In the genomic region with DNA sequence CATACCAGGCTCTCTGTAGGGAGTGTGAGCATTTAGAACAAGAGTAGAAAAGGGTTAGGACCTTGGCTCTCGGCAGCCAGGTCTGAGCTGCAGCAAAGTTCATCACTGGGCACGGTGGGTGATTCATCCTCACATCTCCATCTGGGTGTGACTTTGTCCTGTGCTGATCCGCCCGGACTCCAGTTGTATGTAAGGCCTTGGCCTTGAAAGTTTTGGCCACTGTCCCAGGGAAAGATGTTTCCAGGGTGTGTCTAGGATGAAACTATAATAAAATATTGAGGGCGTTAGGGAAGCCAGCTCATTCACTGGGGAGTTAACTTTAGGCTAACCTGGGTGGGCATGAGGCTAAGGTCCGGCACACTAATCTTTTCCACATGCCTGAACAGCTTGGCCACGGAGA, we compare ENCODE assay signal across 17 mouse cellular contexts.
DNase-seq lines count a peak whose midpoint lies in the region; ATAC-seq and TF ChIP-seq lines count a peak whose summit lies in the region.
"Had no signal": no experiment of that assay in that cellular context is flagged by ENCODE, and none has a peak within 500 bp of the region (broad histone marks: within the 10 kb centered on the region; RNA-seq: fewer than 3 reads in every experiment).

No protein-coding gene starts in this region.

- peak; percentile 36 to 46 for DNase-seq in heart, adult 9 months (ENCODE audit: low spot score in 2 of 2)
- DNase-seq in heart, postnatal 4 days: no peak
- DNase-seq in Patski (ENCODE audit: low read depth, low spot score): peak; percentile 69
- peak; percentile 77 to 78 for DNase-seq in adrenal gland, postnatal 36 days
- DNase-seq in lung, postnatal 4 days: peak; percentile 34 to 48
- DNase-seq in left cerebral cortex, postnatal 36 days (ENCODE audit: low spot score in 2 of 2): no peak
- no peak for DNase-seq in spleen, postnatal 36 days (ENCODE audit: low spot score in 2 of 2)
- no peak for DNase-seq in hindbrain, embryonic 11.5 days (ENCODE audit: low spot score)
- DNase-seq: cerebellum, adult 11 months; spleen, adult 18-20 months; thymus, adult 18-20 months had no signal

- H3K9ac ChIP-seq in hindbrain, embryonic 11.5 days (ENCODE audit: low read depth, low read length): no peak overlapping the region
- H3K9ac ChIP-seq: heart, embryonic 13.5 days; hindbrain, embryonic 15.5 days; liver, embryonic 15.5 days had no signal

- H3K27ac ChIP-seq in hindbrain, embryonic 11.5 days (ENCODE audit: low read depth, low read length): no peak overlapping the region
- H3K27ac ChIP-seq: heart, embryonic 13.5 days; hindbrain, embryonic 15.5 days; kidney, postnatal 0 days; limb, embryonic 10.5 days; liver, embryonic 15.5 days had no signal

- H3K9me3 ChIP-seq in hindbrain, embryonic 11.5 days (ENCODE audit: control insufficient read depth, low read length): no peaks in the 10 kb centered on the region
- H3K9me3 ChIP-seq: heart, embryonic 13.5 days; hindbrain, embryonic 15.5 days; limb, embryonic 10.5 days; liver, embryonic 15.5 days had no signal

- POLR2A ChIA-PET in Patski (lab: Charles Lee): interaction anchor here (1.0 kb wide), 1 partner anchor 49 kb away, joined by 3 read pairs; no protein-coding TSS in a partner anchor

- H3K4me3 ChIP-seq in hindbrain, embryonic 11.5 days (ENCODE audit: low read depth, low read length): no peak overlapping the region
- H3K4me3 ChIP-seq: heart, embryonic 13.5 days; hindbrain, embryonic 15.5 days; limb, embryonic 10.5 days; liver, embryonic 15.5 days; myocyte had no signal

- CTCF ChIA-PET in Patski (lab: Charles Lee): interaction anchor here (1.2 to 1.6 kb wide), 2 partner anchors 20 to 24 kb away, joined by 3 to 4 read pairs; no protein-coding TSS in a partner anchor

- TF ChIP-seq CTCF in Patski (IDR thresholded peaks at IDR 0.05): no peak

- no peaks in the 10 kb centered on the region for H3K4me1 ChIP-seq in hindbrain, embryonic 11.5 days (replicated peaks; ENCODE audit: control insufficient read depth, insufficient read depth, low read length)
- H3K4me1 ChIP-seq: hindbrain, embryonic 15.5 days; limb, embryonic 10.5 days; liver, embryonic 15.5 days had no signal

- in situ Hi-C loops in Patski (cut with MboI; ENCODE audit: low pct_unique_long_range_greater_than_20kb): loop anchor here (10.0 kb wide), 1 partner anchor 47 kb away; no protein-coding TSS in a partner anchor

- 85% methylated on average over 7 of the region's 7 CpGs for WGBS in hindbrain, embryonic 11.5 days

- H3K27me3 ChIP-seq in Patski: no peaks in the 10 kb centered on the region
- no peaks in the 10 kb centered on the region for H3K27me3 ChIP-seq in hindbrain, embryonic 11.5 days (ENCODE audit: control insufficient read depth, insufficient read depth, low read length)
- H3K27me3 ChIP-seq: heart, embryonic 13.5 days; hindbrain, embryonic 15.5 days; liver, embryonic 15.5 days had no signal

- intact Hi-C loops in left cerebral cortex, postnatal 36 days (cut with DNase I): no loop called here

- peak; percentile 84 for ATAC-seq in Patski
- no peak for ATAC-seq in hindbrain, embryonic 11.5 days (ENCODE audit: low FRiP score)

- no peaks in the 10 kb centered on the region for H3K36me3 ChIP-seq in hindbrain, embryonic 11.5 days (ENCODE audit: control insufficient read depth, insufficient read depth, low read length)
- H3K36me3 ChIP-seq: heart, embryonic 13.5 days; hindbrain, embryonic 15.5 days; limb, embryonic 10.5 days; liver, embryonic 15.5 days had no signal

- H3K4me2 ChIP-seq in hindbrain, embryonic 11.5 days (replicated peaks; ENCODE audit: low read depth, low read length): no peak overlapping the region
- H3K4me2 ChIP-seq: heart, embryonic 13.5 days; hindbrain, embryonic 15.5 days; liver, embryonic 15.5 days had no signal

Comparison
In these comparisons a context has a peak if more than half of its experiments do, and no peak if none do; other contexts are left out.
1. DNase-seq: peak in heart, adult 9 months (2 of 2), Patski (single experiment), adrenal gland, postnatal 36 days (2 of 2) and lung, postnatal 4 days (2 of 2); none in heart, postnatal 4 days (single experiment), left cerebral cortex, postnatal 36 days (0 of 2), spleen, postnatal 36 days (0 of 2) and hindbrain, embryonic 11.5 days (single experiment).